Mouse (Mus musculus) C2C12 (cell line): ENCODE data around the gene Slc26a11.

Experiments
- CTCF ChIP-seq: IDR thresholded peaks from one replicate; pipeline ENCODE4 v1.5.1; 2011; ENCODE audit not compliant: control insufficient read depth, insufficient read depth, insufficient read length
- MAX ChIP-seq: IDR thresholded peaks from one replicate; pipeline ENCODE4 v1.6.1; 2011; ENCODE audit warnings: mild to moderate bottlenecking, control low read depth

- TF ChIP-seq MAX (no peak), CTCF (no peak)
These were observed 36.1 kb downstream of the Slc26a11 start for GRCm38 (mm10) chr11:119391386-119392000.
